Mouse (Mus musculus) testis, adult 2 months (tissue): Measurements from ENCODE around the gene Wnt2.

Experiments
- CTCF ChIP-seq: fragments of 200-500 bp; IDR thresholded peaks from 2 replicates; pipeline ENCODE4 v1.5.1; 2012; ENCODE audit warnings: low read depth, mild to moderate bottlenecking, inconsistent platforms, low read length, moderate library complexity; ENCODE audit not compliant: control insufficient read depth, insufficient read depth, insufficient replicate concordance
- POLR2A ChIP-seq: fragments of 200-500 bp; IDR thresholded peaks from 2 replicates; pipeline ENCODE4 v1.6.1; 2012; ENCODE audit warnings: low read depth, mild to moderate bottlenecking, inconsistent platforms, low read length, moderate library complexity; ENCODE audit not compliant: control insufficient read depth

GRCm38 (mm10) chr6:17990173-17991028 lies 40.0 kb downstream of the Wnt2 start:
- TF ChIP-seq CTCF: no peak
- no peak for TF ChIP-seq POLR2A
